Mouse (Mus musculus): Measurements from ENCODE around the gene Tsc22d1.

GRCm38 (mm10) chr14:76432816-76433215 is 18.1 kb downstream of the Tsc22d1 start:
- TF ChIP-seq POLR2A (IDR thresholded peaks at IDR 0.05; ENCODE audit: insufficient read length, low read depth) (no peak), E2F4 (IDR thresholded peaks at IDR 0.05; ENCODE audit: insufficient read depth) (no peak), POLR2AphosphoS2 (IDR thresholded peaks at IDR 0.05; ENCODE audit: insufficient read length, low read depth) (no peak), USF1 (IDR thresholded peaks at IDR 0.05; ENCODE audit: low read depth) (no peak), CEBPB (IDR thresholded peaks at IDR 0.05; ENCODE audit: insufficient read depth, poor library complexity, severe bottlenecking) (no peak)

Data from myocyte (in vitro differentiated cells).